Mouse (Mus musculus) limb, embryonic 11.5 days (tissue): ENCODE results near the gene Siah1a. TPM values are rescaled to one million over a fixed set of nuclear protein-coding genes. Genes with fewer than 3 reads are reported as not detected.

Experiments
- ATAC-seq: fragments of 200-750 bp; cut with Nextera tagmentation; 2 replicates; pipeline ENCODE4 v1.8.0; 2017; ENCODE audit warnings: low read depth; ENCODE audit not compliant: insufficient number of reproducible peaks, low FRiP score, low TSS enrichment
- DNase-seq: peaks from one replicate; pipeline ENCODE4 v3.0.0-alpha.2; 2015; ENCODE audit warnings: low spot score
- H3K27ac ChIP-seq: fragments of 300-500 bp; sonication (generic); replicated peaks from 2 replicates; pipeline ENCODE4 v1.5.1; 2014; ENCODE audit warnings: low read depth, mild to moderate bottlenecking, low read length
- H3K27me3 ChIP-seq: fragments of 300-500 bp; sonication (generic); 2 replicates; pipeline ENCODE4 v1.6.1; 2014; ENCODE audit warnings: mild to moderate bottlenecking, low read length, mixed read lengths; ENCODE audit not compliant: control insufficient read depth, insufficient read depth
- H3K36me3 ChIP-seq: fragments of 300-500 bp; sonication (generic); 2 replicates; pipeline ENCODE4 v1.6.1; 2014; ENCODE audit warnings: mild to moderate bottlenecking, low read length, moderate library complexity, mixed read lengths; ENCODE audit not compliant: control insufficient read depth, insufficient read depth
- H3K4me1 ChIP-seq: fragments of 300-500 bp; sonication (generic); 2 replicates; pipeline ENCODE4 v1.6.1; 2014; ENCODE audit warnings: low read length, mixed read lengths; ENCODE audit not compliant: control insufficient read depth, insufficient read depth
- H3K4me2 ChIP-seq: fragments of 300-500 bp; sonication (generic); 2 replicates; pipeline ENCODE4 v1.6.1; 2014; ENCODE audit warnings: low read depth, mild to moderate bottlenecking, moderate library complexity; ENCODE audit not compliant: severe bottlenecking
- H3K4me3 ChIP-seq: fragments of 300-500 bp; sonication (generic); 2 replicates; pipeline ENCODE4 v1.5.1; 2014; ENCODE audit warnings: low read depth, low read length
- H3K9ac ChIP-seq: fragments of 300-500 bp; sonication (generic); 2 replicates; pipeline ENCODE4 v1.6.1; 2014; ENCODE audit warnings: mild to moderate bottlenecking, low read length
- H3K9me3 ChIP-seq: fragments of 300-500 bp; sonication (generic); 2 replicates; pipeline ENCODE4 v1.6.1; 2016; ENCODE audit warnings: low read length; ENCODE audit not compliant: control insufficient read depth
- WGBS: fragments of 180-500 bp; shearing (Covaris S2); extraction: QIAGEN DNeasy Blood & Tissue Kit; methylation state at CpG from one replicate; pipeline ENCODE4 v1.1.7; 2014; 5-methylcytosine and 5-hydroxymethylcytosine counted together
- polyA plus RNA-seq: library from polyadenylated mRNA; unstranded; fragments of >200 nt; fragmentation: Nextera tagmentation; extraction: Ambion mirVana; gene quantifications from 2 replicates; pipeline ENCODE4 v1.2.1, GENCODE M21; 2014

Siah1a gene
- polyA plus RNA-seq, 1 experiment from 2014 or later, result 59.8 TPM

GRCm38 (mm10) chr8:86721490-86721889 is 24.2 kb downstream of the Siah1a start:
- H3K4me2 ChIP-seq, result no peak overlapping the region
- ATAC-seq, result no peak
- 93% methylated on average over 2 of the region's 2 CpGs for WGBS
- no peak overlapping the region for H3K9ac ChIP-seq
- no peak overlapping the region for H3K4me3 ChIP-seq
- no peaks in the 10 kb centered on the region for H3K27me3 ChIP-seq
- no peaks in the 10 kb centered on the region for H3K9me3 ChIP-seq
- no peaks in the 10 kb centered on the region; the same call in 1 of the 2 replicates for H3K36me3 ChIP-seq
- no peak overlapping the region for H3K27ac ChIP-seq
- DNase-seq, result no peak
- H3K4me1 ChIP-seq, result no peaks in the 10 kb centered on the region

GRCm38 (mm10) chr8:86720756-86721459 is 24.8 kb downstream of the Siah1a start:
- DNase-seq (no peak), ATAC-seq (no peak)
- WGBS, result 92% methylated on average over 6 of the region's 6 CpGs

GRCm38 (mm10) chr8:86719368-86719767 is 26.4 kb downstream of the Siah1a start:
- WGBS, result 87% methylated on average over 1 of the region's 1 CpGs
- Histone ChIP-seq H3K4me1 (no peaks in the 10 kb centered on the region), H3K27me3 (no peaks in the 10 kb centered on the region), H3K9ac (no peak overlapping the region), H3K36me3 (no peaks in the 10 kb centered on the region; the same call in 1 of the 2 replicates), H3K9me3 (no peaks in the 10 kb centered on the region), H3K4me3 (no peak overlapping the region), H3K27ac (no peak overlapping the region), H3K4me2 (no peak overlapping the region)
- DNase-seq (no peak), ATAC-seq (no peak)

More at GRCm38 (mm10) chr8:86720756-86721459, 24.8 kb downstream of the Siah1a start:
- H3K36me3 ChIP-seq, result no peaks in the 10 kb centered on the region; the same call in 1 of the 2 replicates
- H3K9me3 ChIP-seq, result no peaks in the 10 kb centered on the region
- no peaks in the 10 kb centered on the region for H3K4me1 ChIP-seq
- H3K4me3 ChIP-seq, result no peak overlapping the region
- H3K4me2 ChIP-seq, result no peak overlapping the region
- H3K9ac ChIP-seq, result no peak overlapping the region
- H3K27ac ChIP-seq, result no peak overlapping the region
- H3K27me3 ChIP-seq, result no peaks in the 10 kb centered on the region

DNA sequence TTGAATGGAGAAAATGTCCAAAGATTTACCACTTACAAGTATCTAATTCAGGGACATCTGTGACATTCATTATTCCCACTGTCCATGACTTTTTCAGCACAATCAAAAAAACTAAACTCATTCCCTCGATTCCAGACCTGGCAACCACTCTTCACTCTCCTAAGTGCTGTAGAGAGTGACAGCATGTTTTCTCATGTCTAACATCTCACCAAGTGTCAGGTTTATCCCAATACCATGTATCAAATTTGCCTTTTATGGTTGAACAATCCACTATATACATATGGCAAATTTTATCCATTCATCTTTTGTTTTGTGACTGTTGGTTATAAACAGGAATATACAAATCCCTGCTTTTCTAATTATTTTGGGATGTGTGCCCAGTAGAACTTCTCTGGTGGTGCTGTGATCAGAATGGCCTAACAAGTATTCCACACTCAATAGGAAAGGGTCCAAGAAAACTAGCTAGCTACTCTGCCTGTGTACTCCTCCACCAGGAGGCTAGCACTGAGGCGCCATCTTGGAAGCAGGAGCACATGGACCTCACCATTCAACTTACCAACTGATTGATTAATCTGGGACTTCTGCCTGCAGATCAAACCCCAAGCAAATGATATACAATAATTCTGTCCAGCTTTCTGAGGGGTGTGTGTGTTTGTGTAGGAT is 27.3 kb downstream of the Siah1a start:
- H3K27me3 ChIP-seq, result no peaks in the 10 kb centered on the region

DNA sequence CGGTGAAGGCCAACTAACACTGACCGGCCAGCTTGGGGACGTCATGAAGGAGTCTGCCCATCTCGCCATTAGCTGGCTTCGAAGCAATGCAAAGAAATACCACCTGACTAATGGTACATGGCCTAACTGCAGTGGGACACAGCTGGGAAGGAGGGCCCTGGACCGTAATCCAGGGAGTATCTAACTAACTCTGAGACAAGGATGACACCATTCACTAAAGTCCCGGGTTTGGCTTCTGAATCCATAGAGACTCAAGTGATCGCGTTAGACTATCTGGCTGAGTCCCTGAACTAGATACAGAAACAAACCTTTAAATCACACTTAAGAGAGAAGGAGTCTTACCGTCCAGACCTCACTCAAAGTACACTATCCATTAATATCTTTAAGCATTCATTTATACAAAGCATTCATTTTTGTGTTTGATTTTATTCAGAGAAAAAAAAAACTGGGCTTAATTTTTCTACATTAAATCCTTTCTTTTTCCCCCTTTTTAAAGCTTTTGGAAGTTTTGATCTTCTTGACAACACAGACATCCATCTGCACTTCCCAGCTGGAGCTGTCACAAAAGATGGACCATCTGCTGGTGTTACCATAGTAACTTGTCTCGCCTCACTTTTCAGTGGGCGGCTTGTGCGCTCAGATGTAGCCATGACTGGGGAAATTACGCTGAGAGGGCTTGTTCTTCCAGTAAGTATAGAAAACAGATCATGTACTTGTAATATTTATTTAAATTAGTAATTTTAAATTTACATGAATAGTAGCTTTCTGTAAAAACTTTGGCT is 32.1 kb downstream of the Siah1a start:
- no peak for ATAC-seq
- H3K4me2 ChIP-seq, result no peak overlapping the region
- WGBS, result 80% methylated on average over 14 of the region's 14 CpGs
- H3K9me3 ChIP-seq, result no peaks in the 10 kb centered on the region
- H3K27me3 ChIP-seq, result no peaks in the 10 kb centered on the region
- no peak for DNase-seq
- H3K36me3 ChIP-seq, result no peaks in the 10 kb centered on the region; the same call in 1 of the 2 replicates
- no peaks in the 10 kb centered on the region for H3K4me1 ChIP-seq
- H3K4me3 ChIP-seq, result no peak overlapping the region
- H3K9ac ChIP-seq, result no peak overlapping the region
- H3K27ac ChIP-seq, result no peak overlapping the region

More for the DNA sequence above, 27.3 kb downstream of the Siah1a start:
- no peak for ATAC-seq
- H3K9ac ChIP-seq, result no peak overlapping the region
- WGBS, result 95% methylated on average over 2 of the region's 2 CpGs
- no peak overlapping the region for H3K4me3 ChIP-seq
- DNase-seq, result no peak
- H3K9me3 ChIP-seq, result no peaks in the 10 kb centered on the region
- H3K4me1 ChIP-seq, result no peaks in the 10 kb centered on the region
- H3K27ac ChIP-seq, result no peak overlapping the region
- no peak overlapping the region for H3K4me2 ChIP-seq
- H3K36me3 ChIP-seq, result no peaks in the 10 kb centered on the region; the same call in 1 of the 2 replicates

- ATAC-seq (no peak), DNase-seq (no peak)
- H3K4me2 ChIP-seq, result no peak overlapping the region
- H3K36me3 ChIP-seq, result no peaks in the 10 kb centered on the region
- H3K4me1 ChIP-seq, result no peaks in the 10 kb centered on the region
- H3K9ac ChIP-seq, result no peak overlapping the region
- WGBS, result 92% methylated on average over 3 of the region's 3 CpGs
- no peaks in the 10 kb centered on the region for H3K9me3 ChIP-seq
- H3K4me3 ChIP-seq, result no peak overlapping the region
- no peaks in the 10 kb centered on the region for H3K27me3 ChIP-seq
- no peak overlapping the region for H3K27ac ChIP-seq
Observed at GRCm38 (mm10) chr8:86712594-86712993, 33.1 kb downstream of the Siah1a start.

DNA sequence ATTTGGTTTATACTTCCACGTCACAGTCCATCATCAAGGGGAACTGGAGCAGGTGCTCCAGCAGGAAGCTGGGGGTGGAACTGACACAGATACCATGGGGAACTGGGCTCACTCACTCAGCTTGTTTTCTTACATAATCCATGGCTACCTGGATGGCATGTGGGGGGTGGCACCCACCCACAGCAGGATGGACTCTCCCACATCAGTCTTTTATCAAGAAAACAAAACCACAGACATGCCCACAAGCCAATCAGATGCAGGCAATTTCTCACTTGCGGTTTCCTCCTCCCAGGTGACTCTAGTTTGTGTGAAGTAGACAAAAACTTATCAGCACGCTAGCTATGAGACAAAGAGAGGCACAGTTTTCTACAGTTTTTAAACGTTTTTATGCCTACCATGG is 37.9 kb downstream of the Siah1a start:
- H3K27me3 ChIP-seq, result no peaks in the 10 kb centered on the region
- ATAC-seq, result no peak
- H3K4me1 ChIP-seq, result no peaks in the 10 kb centered on the region
- H3K9me3 ChIP-seq, result no peaks in the 10 kb centered on the region
- H3K9ac ChIP-seq, result no peak overlapping the region
- 78% methylated on average over 4 of the region's 4 CpGs for WGBS
- DNase-seq, result no peak
- no peak overlapping the region for H3K27ac ChIP-seq
- H3K4me3 ChIP-seq, result no peak overlapping the region
- no peaks in the 10 kb centered on the region for H3K36me3 ChIP-seq
- no peak overlapping the region for H3K4me2 ChIP-seq

- ATAC-seq (no peak), DNase-seq (no peak)
- Histone ChIP-seq H3K9ac (no peak overlapping the region), H3K4me1 (no peaks in the 10 kb centered on the region), H3K4me2 (no peak overlapping the region), H3K36me3 (no peaks in the 10 kb centered on the region), H3K27ac (no peak overlapping the region), H3K4me3 (no peak overlapping the region), H3K9me3 (no peaks in the 10 kb centered on the region), H3K27me3 (no peaks in the 10 kb centered on the region)
- whole genome bisulfite sequencing, result 88% methylated on average over 5 of the region's 5 CpGs
Observed at GRCm38 (mm10) chr8:86706756-86707155, 39.0 kb downstream of the Siah1a start.
